In the genomic region with DNA sequence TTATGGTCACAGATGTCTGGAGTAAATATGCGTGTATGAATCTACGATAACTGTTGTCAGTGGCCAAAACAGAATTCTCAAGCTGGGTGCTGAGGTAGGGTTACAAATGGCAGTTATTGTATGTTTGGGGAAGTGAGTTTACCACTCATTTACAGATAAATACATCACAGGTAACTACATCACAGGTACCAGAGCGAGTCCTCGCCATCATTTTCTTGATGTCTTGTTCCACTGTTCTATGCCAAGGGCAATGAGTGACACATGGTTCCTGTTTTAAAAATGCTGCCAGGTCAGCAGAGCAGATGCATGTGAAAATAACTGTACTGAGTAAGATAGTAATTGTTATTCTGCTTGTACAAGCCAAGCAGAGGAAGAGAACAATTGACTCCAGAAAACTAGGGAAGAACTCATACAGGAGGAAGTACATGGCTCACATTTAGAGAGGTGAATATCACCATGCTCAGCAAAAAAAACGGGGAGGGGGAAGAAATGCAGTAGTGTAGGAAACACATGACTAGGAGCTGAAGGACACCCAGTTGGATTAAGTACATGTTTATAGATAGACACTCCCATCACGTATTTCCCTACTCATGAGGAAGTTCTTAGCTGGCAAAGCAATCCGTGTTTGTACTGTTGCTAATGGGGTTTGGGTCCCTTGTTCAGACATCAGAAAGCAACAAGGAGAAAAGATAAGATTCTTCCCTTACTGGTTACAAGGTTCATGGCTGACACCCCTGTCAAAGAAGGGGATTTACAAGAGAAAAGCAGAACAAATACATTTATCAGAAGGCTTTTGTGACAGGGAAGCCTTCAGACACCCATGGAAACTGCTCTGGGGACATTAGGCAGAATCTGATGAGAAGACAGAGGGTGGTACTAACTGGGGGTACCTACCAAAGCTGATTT, we compare ENCODE assay signal across 10 mouse cellular contexts.
DNase-seq lines count a peak whose midpoint lies in the region; ATAC-seq and TF ChIP-seq lines count a peak whose summit lies in the region.
"Had no signal": no experiment of that assay in that cellular context is flagged by ENCODE, and none has a peak within 500 bp of the region (broad histone marks: within the 10 kb centered on the region; RNA-seq: fewer than 3 reads in every experiment).

No protein-coding gene starts in this region.

- H3K36me3 ChIP-seq in kidney, adult 2 months (ENCODE audit: control insufficient read depth, insufficient read depth, low read length) = no peaks in the 10 kb centered on the region
- no peaks in the 10 kb centered on the region for H3K36me3 ChIP-seq in MEL (ENCODE audit: control insufficient read depth in 1 of 2, insufficient read depth in 2 of 2, low read length in 2 of 2)
- no peaks in the 10 kb centered on the region for H3K36me3 ChIP-seq in heart, embryonic 15.5 days
- H3K36me3 ChIP-seq: limb, embryonic 13.5 days had no signal

- no peaks in the 10 kb centered on the region for H3K27me3 ChIP-seq in kidney, adult 2 months (replicated peaks; ENCODE audit: control insufficient read depth, insufficient read depth, low read length)
- H3K27me3 ChIP-seq in MEL (ENCODE audit: control insufficient read depth in 1 of 2, insufficient read depth in 2 of 2, low read length in 2 of 2) = no peaks in the 10 kb centered on the region
- no peaks in the 10 kb centered on the region for H3K27me3 ChIP-seq in heart, embryonic 15.5 days
- H3K27me3 ChIP-seq: limb, embryonic 13.5 days had no signal

- H3K27ac ChIP-seq in kidney, adult 2 months (ENCODE audit: insufficient read depth, low read depth, low read length) = 0 out of 2 replicates have a peak overlapping the region, but pooled peaks have one; percentile 5
- no peak overlapping the region for H3K27ac ChIP-seq in MEL (ENCODE audit: control insufficient read depth, low read depth, low read length)
- 0 out of 2 replicates have a peak overlapping the region, but pooled peaks have one; percentile 37 for H3K27ac ChIP-seq in heart, embryonic 15.5 days
- H3K27ac ChIP-seq: limb, embryonic 13.5 days had no signal

- no peak overlapping the region for H3K9ac ChIP-seq in MEL (ENCODE audit: control insufficient read depth, low read depth, low read length, poor library complexity, severe bottlenecking)
- no peak overlapping the region for H3K9ac ChIP-seq in heart, embryonic 15.5 days
- H3K9ac ChIP-seq: limb, embryonic 13.5 days had no signal

- H3K4me1 ChIP-seq in kidney, adult 2 months (ENCODE audit: control insufficient read depth, insufficient read depth, low read length) = 0 out of 2 replicates have a peak, but pooled peaks cover 8% of the 10 kb centered on the region
- peaks cover 0 to 3% of the 10 kb centered on the region in 2 experiments; a peak in 1 of 4 replicates for H3K4me1 ChIP-seq in MEL (ENCODE audit: control insufficient read depth in 1 of 2, insufficient read depth in 2 of 2, low read length in 2 of 2)
- H3K4me1 ChIP-seq in heart, embryonic 15.5 days (replicated peaks) = peaks cover 5% of the 10 kb centered on the region; the same call in 1 of the 2 replicates

- no peak overlapping the region for H3K4me2 ChIP-seq in heart, embryonic 15.5 days
- H3K4me2 ChIP-seq: limb, embryonic 13.5 days had no signal

- no peaks in the 10 kb centered on the region for H3K9me3 ChIP-seq in MEL (replicated peaks; ENCODE audit: insufficient read depth, low read length)
- no peaks in the 10 kb centered on the region for H3K9me3 ChIP-seq in heart, embryonic 15.5 days (replicated peaks)
- H3K9me3 ChIP-seq: limb, embryonic 13.5 days had no signal

- no peak for TF ChIP-seq POLR2A in kidney, adult 2 months (IDR thresholded peaks at IDR 0.05; ENCODE audit: low read depth, low read length)
- TF ChIP-seq POLR2A in MEL (IDR thresholded peaks at IDR 0.05; ENCODE audit: control insufficient read depth in 1 of 2, insufficient read depth in 1 of 2, low read depth in 1 of 2, low read length in 2 of 2, poor library complexity in 1 of 2) = no peak

- DNase-seq in kidney, adult 2 months = no peak
- no peak for DNase-seq in kidney, adult 11 months
- peak; percentile 46 for DNase-seq in MEL (ENCODE audit: low read depth, low spot score)
- no peak for DNase-seq in frontal cortex, postnatal 36 days (ENCODE audit: low spot score in 2 of 2)
- no peak for DNase-seq in cerebellum, adult 8-10 months
- DNase-seq in cerebellum, postnatal 25 days = no peak
- DNase-seq: gastrocnemius, postnatal 14 days had no signal

- TF ChIP-seq CTCF in kidney, adult 2 months (conservative IDR thresholded peaks at IDR 0.05; ENCODE audit: insufficient read depth, insufficient read length, low read depth, low read length) = no peak
- TF ChIP-seq CTCF in MEL (IDR thresholded peaks at IDR 0.05 in 2 of 3, conservative IDR thresholded peaks at IDR 0.05 in 1 of 3; ENCODE audit: control insufficient read depth in 1 of 3, insufficient read depth in 1 of 3, low read depth in 2 of 3, low read length in 3 of 3, poor library complexity in 1 of 3, severe bottlenecking in 1 of 3) = no peak

- no peak overlapping the region for H3K4me3 ChIP-seq in kidney, adult 2 months (ENCODE audit: insufficient read depth, low read depth, low read length)
- no peak overlapping the region for H3K4me3 ChIP-seq in MEL (ENCODE audit: control insufficient read depth in 1 of 2, insufficient read depth in 1 of 2, low read depth in 2 of 2, low read length in 2 of 2)
- H3K4me3 ChIP-seq in heart, embryonic 15.5 days = no peak overlapping the region
- H3K4me3 ChIP-seq: limb, embryonic 13.5 days had no signal

- 86% methylated on average over 7 of the region's 7 CpGs for WGBS in kidney, adult 2 months
- 64% methylated on average over 7 of the region's 7 CpGs for WGBS in heart, embryonic 15.5 days

- H3K79me2 ChIP-seq in MEL (ENCODE audit: control insufficient read depth, insufficient read depth, low read length, poor library complexity) = no peaks in the 10 kb centered on the region

- TF ChIP-seq RAD21 in MEL (IDR thresholded peaks at IDR 0.05; ENCODE audit: low read depth, low read length) = no peak

- no peak for ATAC-seq in heart, embryonic 15.5 days (replicated peaks; ENCODE audit: insufficient number of reproducible peaks, insufficient read depth, low FRiP score, low read depth)
- peak; percentile 59 for ATAC-seq in megakaryocyte, adult 5-6 weeks (ENCODE audit: poor library complexity, severe bottlenecking)

- TF ChIP-seq EP300 in MEL (IDR thresholded peaks at IDR 0.05; ENCODE audit: low read depth in 1 of 2, low read length in 2 of 2) = no peak

TF ChIP-seq in MEL, 35 proteins besides CTCF, POLR2A, EP300 and RAD21:
- TF ChIP-seq GATA1 (IDR thresholded peaks at IDR 0.05; ENCODE audit: low read depth, low read length) = 0 out of 2 replicates have a peak, but pooled peaks have one; percentile 3
- TF ChIP-seq POLR2AphosphoS5 (IDR thresholded peaks at IDR 0.05; ENCODE audit: borderline replicate concordance, low read depth, low read length) = no peak
- no peak for TF ChIP-seq NRF1 (IDR thresholded peaks at IDR 0.05; ENCODE audit: insufficient read depth, low read depth, low read length, poor library complexity, severe bottlenecking)
- no peak for TF ChIP-seq ETS1 (IDR thresholded peaks at IDR 0.05; ENCODE audit: low read depth, low read length)
- no peak for TF ChIP-seq POLR2AphosphoS2 (IDR thresholded peaks at IDR 0.05; ENCODE audit: low read length)
- no peak for TF ChIP-seq TAL1 (IDR thresholded peaks at IDR 0.05; ENCODE audit: low read length)
